Mouse (Mus musculus) brain, embryonic 14.5 days (tissue): ENCODE measurements around the gene Vmn2r5.
"Not testable (repeated sequence)": the region's sequence is repeated elsewhere in the genome, so short reads cannot be mapped to it uniquely, and the experiment has no call there.

Experiments used
- CTCF ChIP-seq: fragments of 200-500 bp; IDR thresholded peaks from 2 replicates; pipeline ENCODE4 v1.5.1; 2012; ENCODE audit warnings: inconsistent platforms, mild to moderate bottlenecking, moderate library complexity, borderline replicate concordance; ENCODE audit not compliant: insufficient read depth, insufficient read length; ENCODE audit errors: extremely low read depth
- POLR2A ChIP-seq: fragments of 200-500 bp; IDR thresholded peaks from 2 replicates; pipeline ENCODE4 v1.6.1; 2012; ENCODE audit warnings: mild to moderate bottlenecking, inconsistent platforms, borderline replicate concordance; ENCODE audit not compliant: poor library complexity, insufficient read depth, insufficient read length, severe bottlenecking; ENCODE audit errors: extremely low read depth

DNA sequence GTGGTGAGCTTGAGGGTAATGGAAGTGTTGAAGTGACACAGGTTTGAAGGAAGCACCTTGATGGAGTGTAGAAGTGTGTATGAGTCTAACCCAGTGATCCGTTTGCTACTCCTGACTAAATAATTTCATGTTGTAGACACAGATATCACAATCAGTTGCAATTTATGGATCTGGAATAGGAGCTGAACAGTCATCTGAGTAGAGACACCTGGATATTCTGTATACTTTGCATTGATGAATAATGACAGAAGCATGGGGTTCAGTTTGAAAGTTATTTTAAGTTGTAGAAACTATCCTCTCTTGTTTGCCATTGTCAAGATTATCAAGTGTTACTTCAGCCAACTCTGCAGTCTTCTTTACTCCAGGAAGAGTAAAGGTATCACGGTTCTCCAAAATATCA lies at the start of gene Vmn2r5:
- TF ChIP-seq POLR2A, CTCF: not testable (repeated sequence)
